Mouse (Mus musculus): ENCODE results near the gene Olfr691.
"Not testable (repeated sequence)": the region's sequence is repeated elsewhere in the genome, so short reads cannot be mapped to it uniquely, and the experiment has no call there.

Olfr691 gene

GRCm38 (mm10) chr7:105342170-105342569 lies at the start of gene Olfr691:
Gene Olfr691 (minus strand): TSS chr7:105342270.
- DNase-seq (ENCODE audit: low read depth), result no peak

- no peak for DNase-seq (ENCODE audit: low read depth)
Observed at GRCm38 (mm10) chr7:105390236-105390635, 48.2 kb upstream of the Olfr691 start.

GRCm38 (mm10) chr7:105387696-105388095 lies 45.6 kb upstream of the Olfr691 start:
- DNase-seq (ENCODE audit: low read depth), result no peak

- no peak for DNase-seq (ENCODE audit: low read depth)
Observed at GRCm38 (mm10) chr7:105380329-105380728, 38.3 kb upstream of the Olfr691 start.

- DNase-seq (ENCODE audit: low read depth), result no peak
Observed at GRCm38 (mm10) chr7:105374866-105375265, 32.8 kb upstream of the Olfr691 start, which contains the start of gene Gm5901. Gene Gm5901 (plus strand): TSS chr7:105375038.

GRCm38 (mm10) chr7:105373976-105374375 lies 31.9 kb upstream of the Olfr691 start:
- no peak for DNase-seq (ENCODE audit: low read depth)

GRCm38 (mm10) chr7:105373509-105373908 lies 31.4 kb upstream of the Olfr691 start:
- no peak for DNase-seq (ENCODE audit: low read depth)

GRCm38 (mm10) chr7:105372912-105373311 lies 30.8 kb upstream of the Olfr691 start:
- no peak for DNase-seq (ENCODE audit: low read depth)

GRCm38 (mm10) chr7:105368521-105368920 lies 26.5 kb upstream of the Olfr691 start:
- DNase-seq (ENCODE audit: low read depth), result no peak

GRCm38 (mm10) chr7:105367930-105368329 lies 25.9 kb upstream of the Olfr691 start, which contains the start of gene Olfr692:
Gene Olfr692 (plus strand): TSS chr7:105368230.
- DNase-seq (ENCODE audit: low read depth), result no peak

GRCm38 (mm10) chr7:105367268-105367667 lies 25.2 kb upstream of the Olfr691 start:
- no peak for DNase-seq (ENCODE audit: low read depth)

- DNase-seq (ENCODE audit: low read depth), result no peak
Observed at GRCm38 (mm10) chr7:105361713-105362112, 19.6 kb upstream of the Olfr691 start.

GRCm38 (mm10) chr7:105356487-105356886 lies 14.4 kb upstream of the Olfr691 start:
- DNase-seq (ENCODE audit: low read depth), result not testable (repeated sequence)

GRCm38 (mm10) chr7:105356064-105356463 lies 14.0 kb upstream of the Olfr691 start:
- not testable (repeated sequence) for DNase-seq (ENCODE audit: low read depth)

- no peak for DNase-seq (ENCODE audit: low read depth)
Observed at GRCm38 (mm10) chr7:105342752-105343151, 682 bp upstream of the Olfr691 start.

GRCm38 (mm10) chr7:105334004-105334403 lies 8.1 kb downstream of the Olfr691 start, which contains the start of gene Olfr690:
Gene Olfr690 (minus strand): TSS chr7:105334104.
- DNase-seq (ENCODE audit: low read depth), result no peak

- DNase-seq (ENCODE audit: low read depth), result no peak
Observed at GRCm38 (mm10) chr7:105325302-105325701, 16.8 kb downstream of the Olfr691 start.

GRCm38 (mm10) chr7:105310865-105311264 lies 31.2 kb downstream of the Olfr691 start, which contains the start of gene Olfr689:
Gene Olfr689 (plus strand): TSS chr7:105311165.
- DNase-seq (ENCODE audit: low read depth), result no peak

GRCm38 (mm10) chr7:105290051-105290450 lies 52.0 kb downstream of the Olfr691 start:
- no peak for DNase-seq (ENCODE audit: low read depth)

- no peak for DNase-seq (ENCODE audit: low read depth)
Observed at GRCm38 (mm10) chr7:105287795-105288194, 54.3 kb downstream of the Olfr691 start, which contains the start of gene Olfr688. Gene Olfr688 (plus strand): TSS chr7:105288095.
